Comparison of ENCODE assay signal across 9 mouse cellular contexts in genomic region chr11:76739125-76739524, GRCm38 (mm10). TPM values are rescaled to one million over a fixed set of nuclear protein-coding genes. Genes with fewer than 3 reads are reported as not detected.
DNase-seq lines count a peak whose midpoint lies in the region; TF ChIP-seq lines count a peak whose summit lies in the region.
"Had no signal": no experiment of that assay in that cellular context is flagged by ENCODE, and none has a peak within 500 bp of the region (broad histone marks: within the 10 kb centered on the region; RNA-seq: fewer than 3 reads in every experiment).

No protein-coding gene starts in this region.

- WGBS in heart, adult 2 months = 77% methylated on average over 6 of the region's 6 CpGs

- peak; percentile 62 for TF ChIP-seq CTCF in heart, adult 2 months (IDR thresholded peaks at IDR 0.05)

- peaks cover 2% of the 10 kb centered on the region; the same call in 1 of the 2 replicates for H3K79me2 ChIP-seq in heart, adult 2 months (replicated peaks; ENCODE audit: control insufficient read depth, insufficient read depth, low read length)

- no peak overlapping the region for H3K4me3 ChIP-seq in heart, adult 2 months
- H3K4me3 ChIP-seq: limb, embryonic 13.5 days had no signal

- peak in 1 of 2 experiments; percentile 16 for DNase-seq in heart, adult 2 months
- no peak for DNase-seq in heart, postnatal 36 days
- peak; percentile 21 for DNase-seq in urinary bladder, postnatal 14 days (ENCODE audit: low spot score)
- no peak for DNase-seq in urinary bladder, postnatal 10 days (ENCODE audit: low spot score)
- DNase-seq in kidney, postnatal 4 days = peak; percentile 59 to 64
- no peak for DNase-seq in ovary, adult 18-20 months (ENCODE audit: low spot score)
- no peak for DNase-seq in frontal cortex, postnatal 14 days (ENCODE audit: low spot score in 2 of 2)
- no peak for DNase-seq in layer of hippocampus, adult 9-11 months

- TF ChIP-seq EP300 in heart, adult 2 months (IDR thresholded peaks at IDR 0.05; ENCODE audit: insufficient read depth, low read depth, low read length) = no peak

- no peak overlapping the region for H3K9ac ChIP-seq in heart, adult 2 months (ENCODE audit: low read depth, low read length)
- H3K9ac ChIP-seq: limb, embryonic 13.5 days had no signal

- H3K4me1 ChIP-seq in heart, adult 2 months (ENCODE audit: control insufficient read depth, insufficient read depth, low read length) = peaks cover 8% of the 10 kb centered on the region

- intact Hi-C loops in heart, adult 2 months (cut with DNase I) = no loop called here
- intact Hi-C loops in heart, postnatal 36 days (cut with DNase I) = no loop called here

- no peak for TF ChIP-seq POLR2A in heart, adult 2 months (IDR thresholded peaks at IDR 0.05; ENCODE audit: insufficient read depth, low read depth, low read length)

- H3K36me3 ChIP-seq in heart, adult 2 months (ENCODE audit: control insufficient read depth, insufficient read depth, low read length) = peaks cover 14% of the 10 kb centered on the region; the same call in 1 of the 2 replicates

- H3K27ac ChIP-seq in heart, adult 2 months = no peak overlapping the region
- H3K27ac ChIP-seq: limb, embryonic 13.5 days had no signal

- no peaks in the 10 kb centered on the region for H3K27me3 ChIP-seq in heart, adult 2 months (ENCODE audit: control insufficient read depth, insufficient read depth, low read length)
- H3K27me3 ChIP-seq: limb, embryonic 13.5 days had no signal

RNA-seq across cellular contexts. Expression of gene Gosr1, which starts 24.3 kb away (rescaled TPM):
- 10 to 100 TPM; 24.1 to 26.0 TPM for total RNA-seq in heart, adult 2 months (2021)
- polyA plus RNA-seq in heart, adult 2 months (2012; rRNA removed) = 11.1 and 19.6 TPM in 2 replicates
- total RNA-seq in heart, postnatal 36 days (2021) = 10 to 100 TPM; 26.2 to 30.6 TPM

RNA-seq across cellular contexts. Expression of gene Trarg1, which starts 59.5 kb away (rescaled TPM):
- total RNA-seq in heart, adult 2 months (2021) = 1 to 10 TPM; 3.5 to 3.8 TPM
- 2.3 and 4.7 TPM in 2 replicates for polyA plus RNA-seq in heart, adult 2 months (2012; rRNA removed)
- total RNA-seq in heart, postnatal 36 days (2021) = 1 to 10 TPM; 4.6 TPM

Comparison
In these comparisons a context has a peak if more than half of its experiments do, and no peak if none do; other contexts are left out.
1. DNase-seq: peak in urinary bladder, postnatal 14 days (single experiment) and kidney, postnatal 4 days (2 of 2); none in heart, postnatal 36 days (0 of 2), urinary bladder, postnatal 10 days (single experiment), ovary, adult 18-20 months (single experiment), frontal cortex, postnatal 14 days (0 of 2) and layer of hippocampus, adult 9-11 months (single experiment).